Mouse (Mus musculus) left cerebral cortex, postnatal 10 days (tissue): ENCODE measurements at regions not wholly inside any gene's neighbourhood (a gene's known extent, or its start where the extent isn't known, plus 50 kb on each side); places are given as distances from the start of the nearest gene placed in this dataset.

Source experiments
- DNase-seq, 2 experiments: peaks; one replicate each; pipeline ENCODE4 v3.0.0; 2021 to 2022; ENCODE audit warnings: low spot score in 2 of 2, mixed read lengths in 1 of 2; ENCODE audit errors: extremely low spot score in 1 of 2
- intact Hi-C: fragments of 180-260 bp; cut with DNase I; formaldehyde crosslinking; loops from one replicate; pipeline ENCODE4 v1.15.1; 2025

GRCm38 (mm10) chr17:51683318-51683717 is 149.8 kb downstream of the Satb1 start:
- intact Hi-C loops = no loop called here
- no peak for DNase-seq

- intact Hi-C loops = no loop called here
- peak in 1 of 2 experiments; percentile 16 for DNase-seq
These were observed 150.7 kb downstream of the Satb1 start for GRCm38 (mm10) chr17:51682368-51682767.

- intact Hi-C loops = no loop called here
- no peak for DNase-seq
These were observed 155.6 kb downstream of the Satb1 start for GRCm38 (mm10) chr17:51677451-51677850.

DNA sequence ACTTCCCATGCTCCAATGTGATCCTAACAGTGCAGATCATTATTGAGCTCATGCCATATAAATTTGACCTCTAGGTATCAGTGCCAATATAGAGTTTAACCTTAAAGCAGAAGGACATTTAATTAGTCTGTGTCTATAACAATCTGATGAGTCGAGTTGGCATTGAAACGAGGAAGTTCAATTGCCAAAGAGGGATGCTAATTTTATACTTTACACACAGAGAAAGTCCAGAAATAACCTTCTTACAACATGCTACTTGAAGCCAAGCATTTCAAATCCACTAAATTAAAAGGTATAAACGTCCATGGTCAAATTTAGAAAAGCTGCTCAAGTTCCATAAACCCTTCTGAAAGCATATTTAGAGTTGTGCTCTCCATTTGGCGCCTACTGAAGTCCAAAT is 174.7 kb downstream of the Satb1 start:
- DNase-seq = no peak
- intact Hi-C loops = loop anchor here (10.0 kb wide), 1 partner anchor 806 kb away; no protein-coding TSS in a partner anchor

- intact Hi-C loops = loop anchor here (10.0 kb wide), 1 partner anchor 811 kb away; no protein-coding TSS in a partner anchor
- no peak for DNase-seq
These were observed 179.2 kb downstream of the Satb1 start for GRCm38 (mm10) chr17:51653881-51654280.

- no peak for DNase-seq
- intact Hi-C loops = loop anchor here (10.0 kb wide), 1 partner anchor 813 kb away; no protein-coding TSS in a partner anchor
These were observed 181.2 kb downstream of the Satb1 start for GRCm38 (mm10) chr17:51651880-51652279.

GRCm38 (mm10) chr17:51649213-51649815 is 183.8 kb downstream of the Satb1 start:
- DNase-seq = peak in 1 of 2 experiments; percentile 32
- intact Hi-C loops = no loop called here

- intact Hi-C loops = no loop called here
- no peak for DNase-seq
These were observed 186.7 kb downstream of the Satb1 start for GRCm38 (mm10) chr17:51646416-51646815.

DNA sequence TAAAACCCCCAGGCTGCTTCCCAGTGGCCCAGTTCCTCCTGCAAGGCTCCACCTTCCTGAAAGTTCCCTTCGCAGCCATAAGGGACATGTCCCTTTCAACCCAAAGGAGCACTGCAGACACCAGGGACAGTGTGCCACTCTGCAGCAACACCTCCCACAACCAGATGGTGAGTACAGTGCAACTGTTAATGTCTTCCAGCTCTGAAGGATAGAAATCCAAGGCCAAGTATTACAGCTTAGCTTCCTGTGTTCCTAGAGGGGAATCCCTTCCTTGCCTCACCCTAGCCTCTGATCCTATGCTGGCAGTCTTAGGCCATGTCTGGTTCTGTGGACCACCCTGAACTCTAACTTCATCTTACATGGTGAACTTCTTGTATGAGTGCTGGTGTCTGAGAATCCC is 187.2 kb downstream of the Satb1 start:
- no peak for DNase-seq
- intact Hi-C loops = no loop called here

GRCm38 (mm10) chr17:51642682-51643081 is 190.4 kb downstream of the Satb1 start:
- no peak for DNase-seq
- intact Hi-C loops = no loop called here

- DNase-seq = no peak
- intact Hi-C loops = no loop called here
These were observed 197.2 kb downstream of the Satb1 start for GRCm38 (mm10) chr17:51635913-51636312.

DNA sequence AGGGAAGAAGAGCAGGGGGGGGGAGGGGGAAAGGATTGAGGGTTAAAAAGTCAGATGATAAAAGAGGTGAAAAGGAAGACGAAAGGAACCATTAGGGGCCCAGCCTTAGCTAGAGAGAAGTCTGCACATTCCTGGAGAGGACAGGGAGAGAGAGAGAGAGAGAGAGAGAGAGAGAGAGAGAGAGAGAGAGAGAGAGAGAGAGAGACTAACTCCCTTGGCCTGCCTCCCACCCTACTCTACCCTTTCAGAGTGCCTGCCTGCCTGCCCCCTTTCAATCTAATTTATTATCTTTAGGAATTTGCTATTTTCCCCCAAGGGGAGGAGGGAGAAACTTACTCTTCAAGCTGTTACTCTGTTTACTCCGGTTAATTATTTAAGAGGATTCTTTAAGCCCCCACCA is 201.5 kb downstream of the Satb1 start:
- no peak for DNase-seq
- intact Hi-C loops = no loop called here

GRCm38 (mm10) chr17:51620528-51620927 is 212.6 kb downstream of the Satb1 start:
- DNase-seq = no peak
- intact Hi-C loops = no loop called here

DNA sequence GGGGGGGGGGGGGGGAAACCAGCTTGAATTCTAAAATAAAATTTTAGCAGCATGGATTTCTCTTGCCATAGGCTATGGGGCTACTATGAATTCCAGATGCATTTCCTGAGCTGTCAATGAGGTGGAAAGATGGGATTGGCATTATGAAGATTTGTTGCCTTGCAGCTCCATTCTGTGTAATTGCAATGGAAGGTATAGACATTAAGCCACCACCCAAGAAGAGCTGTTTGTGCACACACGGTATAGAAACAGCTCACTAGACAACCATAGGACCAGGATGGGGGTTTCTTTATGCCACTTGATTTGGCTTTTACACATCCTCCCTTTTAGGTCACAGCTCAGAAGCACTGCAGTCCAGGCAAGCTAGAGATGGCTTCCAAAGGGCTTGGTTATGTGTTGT is 247.8 kb downstream of the Satb1 start:
- no peak for DNase-seq
- intact Hi-C loops = no loop called here

- intact Hi-C loops = no loop called here
- DNase-seq = no peak
These were observed 248.9 kb downstream of the Satb1 start for GRCm38 (mm10) chr17:51583984-51584880.

DNA sequence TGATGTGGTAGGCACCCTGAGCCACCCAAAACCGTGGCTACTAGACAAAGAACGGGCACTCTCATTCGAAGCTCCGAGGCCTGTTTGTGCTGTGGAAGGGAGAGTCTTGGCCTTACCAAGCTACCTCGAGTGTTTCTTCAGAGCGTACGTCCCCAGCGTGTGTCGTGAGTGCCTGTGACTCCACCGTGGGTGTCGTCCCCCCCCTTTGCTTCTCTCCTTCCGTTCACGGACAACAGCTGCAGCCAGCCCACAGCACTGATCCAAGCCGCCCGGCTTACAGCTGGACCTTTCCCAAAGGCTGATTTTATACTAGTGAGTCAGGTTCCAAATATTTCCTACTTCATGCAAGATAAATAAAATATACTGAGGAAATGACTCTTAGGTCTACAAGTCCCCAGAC is 249.8 kb downstream of the Satb1 start:
- peak in 1 of 2 experiments; percentile 33 for DNase-seq
- intact Hi-C loops = no loop called here

- no peak for DNase-seq
- intact Hi-C loops = no loop called here
These were observed 277.2 kb downstream of the Satb1 start for GRCm38 (mm10) chr17:51555854-51556253.

GRCm38 (mm10) chr17:51554446-51554845 is 278.6 kb downstream of the Satb1 start:
- DNase-seq = no peak
- intact Hi-C loops = no loop called here

DNA sequence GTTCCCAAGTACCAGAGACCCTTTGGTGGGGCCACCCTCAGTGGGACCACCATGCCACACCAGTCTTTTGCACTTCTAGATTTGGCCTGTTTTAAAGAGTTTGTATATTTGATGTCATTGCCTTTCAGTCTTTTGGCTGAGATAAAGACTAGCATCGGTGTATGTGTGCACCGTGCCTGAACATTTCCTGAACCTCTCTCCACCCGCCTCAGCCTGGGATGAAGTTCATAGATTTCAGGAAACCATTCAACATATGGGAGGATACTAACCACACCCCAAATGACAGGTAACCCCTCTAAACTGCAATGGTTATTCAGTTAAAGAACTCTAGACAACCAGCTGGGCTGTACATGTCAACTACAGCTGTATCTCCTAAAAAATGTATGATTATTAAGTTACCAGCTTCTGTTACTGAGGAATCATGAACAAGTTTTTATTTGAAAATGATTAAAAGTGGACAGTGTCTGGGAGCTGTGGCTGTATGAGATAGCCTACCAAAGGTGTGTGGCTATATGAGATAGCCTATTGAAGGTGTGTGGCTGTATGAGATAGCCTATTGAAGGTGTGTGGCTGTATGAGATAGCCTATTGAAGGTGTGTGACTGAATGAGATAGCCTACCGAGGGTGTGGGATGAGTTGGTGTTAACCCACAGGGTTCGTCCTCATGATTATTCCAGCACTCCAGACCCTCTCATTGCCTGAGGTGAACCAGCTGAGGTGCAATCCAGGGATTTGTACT is 280.6 kb downstream of the Satb1 start:
- intact Hi-C loops = no loop called here
- DNase-seq = no peak
